Mouse (Mus musculus) bone marrow, adult 2 months (tissue): ENCODE measurements around the gene Coasy.

ENCODE experiments used
- CTCF ChIP-seq: fragments of 200-500 bp; IDR thresholded peaks from 2 replicates; pipeline ENCODE4 v1.5.1; 2011; ENCODE audit warnings: low read length, control low read depth; ENCODE audit not compliant: control insufficient read depth, insufficient read depth
- POLR2A ChIP-seq: fragments of 200-500 bp; IDR thresholded peaks from 2 replicates; pipeline ENCODE4 v1.6.1; 2011; ENCODE audit warnings: low read depth, mild to moderate bottlenecking, control low read depth, low read length, borderline replicate concordance; ENCODE audit not compliant: control insufficient read depth

DNA sequence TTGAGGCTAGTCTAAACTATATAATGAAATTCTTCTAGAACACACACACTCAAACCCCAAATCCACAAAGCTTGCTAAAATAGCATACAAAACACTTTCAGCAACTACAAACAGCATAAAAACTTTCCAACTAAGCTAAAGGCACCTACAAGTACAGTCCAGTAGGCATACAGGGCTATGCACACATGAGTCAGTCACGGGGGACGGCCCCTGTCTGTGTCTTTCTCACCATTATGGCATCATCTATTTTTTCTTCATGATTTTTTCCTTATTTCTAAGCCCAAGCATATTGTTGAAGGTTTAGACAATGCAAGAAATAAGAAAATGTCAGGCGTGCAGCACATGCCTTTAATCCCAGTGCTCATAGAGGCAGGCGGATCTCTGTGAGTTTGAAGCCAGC, 28.8 kb downstream of the Coasy start:
- no peak for TF ChIP-seq CTCF
- TF ChIP-seq POLR2A, result no peak
